Mouse (Mus musculus) limb, embryonic 14.5 days (tissue): ENCODE measurements around the gene Ybx3. TPM values are rescaled to one million over a fixed set of nuclear protein-coding genes. Genes with fewer than 3 reads are reported as not detected.
A peak's percentile ranks its signal among the peaks of the same experiment; 100 is the strongest.

Experiments
- ATAC-seq: fragments of 200-750 bp; cut with Nextera tagmentation; 2 replicates; pipeline ENCODE4 v1.8.0; 2017; ENCODE audit warnings: low read depth, moderate number of reproducible peaks, moderate TSS enrichment; ENCODE audit not compliant: low FRiP score
- DNase-seq: peaks from one replicate; pipeline ENCODE4 v3.0.0-alpha.2; 2015; ENCODE audit warnings: low spot score
- H3K27ac ChIP-seq: fragments of 300-500 bp; sonication (generic); replicated peaks from 2 replicates; pipeline ENCODE4 v1.5.1; 2014; ENCODE audit warnings: low read depth, mild to moderate bottlenecking, low read length, moderate library complexity, mixed read lengths
- H3K27me3 ChIP-seq: fragments of 300-500 bp; sonication (generic); 2 replicates; pipeline ENCODE4 v1.6.1; 2014; ENCODE audit warnings: low read length, mixed read lengths; ENCODE audit not compliant: control insufficient read depth, insufficient read depth
- H3K36me3 ChIP-seq: fragments of 300-500 bp; sonication (generic); 2 replicates; pipeline ENCODE4 v1.6.1; 2014; ENCODE audit warnings: mild to moderate bottlenecking, low read length, moderate library complexity, mixed read lengths; ENCODE audit not compliant: control insufficient read depth, insufficient read depth
- H3K4me1 ChIP-seq: fragments of 300-500 bp; sonication (generic); 2 replicates; pipeline ENCODE4 v1.6.1; 2014; ENCODE audit warnings: antibody characterized with exemption, low read length, mixed read lengths; ENCODE audit not compliant: control insufficient read depth, insufficient read depth
- H3K4me2 ChIP-seq: fragments of 300-500 bp; sonication (generic); replicated peaks from 2 replicates; pipeline ENCODE4 v1.6.1; 2014; ENCODE audit warnings: low read depth, mild to moderate bottlenecking, low read length, moderate library complexity; ENCODE audit not compliant: severe bottlenecking
- H3K4me3 ChIP-seq: fragments of 300-500 bp; sonication (generic); replicated peaks from 2 replicates; pipeline ENCODE4 v1.5.1; 2014; ENCODE audit warnings: low read length
- H3K9ac ChIP-seq: fragments of 300-500 bp; sonication (generic); 2 replicates; pipeline ENCODE4 v1.6.1; 2014; ENCODE audit warnings: mild to moderate bottlenecking, low read depth, low read length, moderate library complexity; ENCODE audit not compliant: severe bottlenecking
- H3K9me3 ChIP-seq: fragments of 300-500 bp; sonication (generic); 2 replicates; pipeline ENCODE4 v1.6.1; 2016; ENCODE audit warnings: low read length; ENCODE audit not compliant: control insufficient read depth
- POLR2A ChIP-seq: fragments of 200-500 bp; IDR thresholded peaks from 2 replicates; pipeline ENCODE4 v1.8.0; 2012; ENCODE audit warnings: inconsistent platforms, mild to moderate bottlenecking, moderate library complexity, borderline replicate concordance; ENCODE audit not compliant: insufficient read depth, insufficient read length; ENCODE audit errors: extremely low read depth
- WGBS: fragments of 180-500 bp; shearing (Covaris S2); extraction: QIAGEN DNeasy Blood & Tissue Kit; methylation state at CpG from one replicate; pipeline ENCODE4 v1.1.7; 2014; 5-methylcytosine and 5-hydroxymethylcytosine counted together
- polyA plus RNA-seq, 2 experiments: library from polyadenylated mRNA; depleted of rRNA in 1 of 2; stranded (reverse) in 1 of 2; unstranded in 1 of 2; fragments of >200 nt; fragmentation: Nextera tagmentation in 1 of 2; extraction: Ambion mirVana in 1 of 2; gene quantifications; 2 replicates each; pipeline versions ENCODE4 v1.2.1 to v1.2.3; 2012 to 2014

The Ybx3 gene
- polyA plus RNA-seq, 2 experiments = 77.9 to 219 TPM

DNA sequence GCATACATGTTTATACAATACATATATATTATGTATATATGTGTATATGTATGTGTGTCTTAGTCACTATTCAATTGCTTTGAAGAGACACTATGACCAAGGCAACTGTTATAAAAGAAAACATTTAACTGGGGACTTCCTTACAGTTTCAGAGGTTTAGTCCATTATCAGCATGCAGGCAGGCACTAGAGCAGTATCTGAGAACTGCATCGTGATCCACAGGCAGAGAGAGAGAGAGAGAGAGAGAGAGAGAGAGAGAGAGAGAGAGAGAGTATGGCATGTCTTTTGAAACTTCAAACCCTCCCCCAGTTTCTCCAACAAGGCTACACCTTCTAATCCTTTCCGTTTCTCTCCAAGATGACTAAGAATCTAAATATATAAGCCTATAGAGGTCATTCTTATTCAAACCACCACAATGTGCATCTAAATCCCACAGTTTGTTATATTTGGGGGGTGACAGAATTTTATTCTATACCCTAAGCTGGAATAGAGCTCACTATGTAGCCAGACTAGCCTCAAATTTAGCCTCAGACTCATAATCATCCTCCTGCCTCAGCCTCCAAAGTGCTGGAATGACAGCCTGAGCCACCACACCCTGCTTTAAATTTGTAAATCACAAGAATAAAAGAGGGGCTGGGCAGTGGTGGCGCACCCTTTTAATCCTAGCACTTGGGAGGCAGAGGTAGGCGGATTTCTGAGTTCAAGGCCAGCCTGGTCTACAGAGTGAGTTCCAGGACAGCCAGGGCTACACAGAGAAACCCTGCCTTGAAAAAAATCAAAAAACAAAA is 5.8 kb upstream of the Ybx3 start:
- Histone ChIP-seq H3K27me3 (no peaks in the 10 kb centered on the region), H3K36me3 (no peaks in the 10 kb centered on the region), H3K4me1 (no peaks in the 10 kb centered on the region), H3K4me3 (no peak overlapping the region), H3K9me3 (no peaks in the 10 kb centered on the region), H3K9ac (no peak overlapping the region), H3K4me2 (no peak overlapping the region), H3K27ac (no peak overlapping the region)
- WGBS = 72% methylated on average over 4 of the region's 4 CpGs
- ATAC-seq (no peak), DNase-seq (no peak)
- no peak for TF ChIP-seq POLR2A

GRCm38 (mm10) chr6:131387221-131388039 is 846 bp downstream of the Ybx3 start:
- Histone ChIP-seq H3K4me3 (peak overlapping the region; percentile 75), H3K4me2 (peak overlapping the region; percentile 71), H3K27ac (peak overlapping the region; percentile 81), H3K4me1 (peaks cover 15% of the 10 kb centered on the region), H3K9ac (peak overlapping the region; percentile 90), H3K36me3 (no peaks in the 10 kb centered on the region), H3K27me3 (no peaks in the 10 kb centered on the region), H3K9me3 (no peaks in the 10 kb centered on the region)
- ATAC-seq (peak; percentile 46), DNase-seq (peak; percentile 56)
- under 1% methylated on average over 42 of the region's 43 CpGs for WGBS
- TF ChIP-seq POLR2A = no peak

DNA sequence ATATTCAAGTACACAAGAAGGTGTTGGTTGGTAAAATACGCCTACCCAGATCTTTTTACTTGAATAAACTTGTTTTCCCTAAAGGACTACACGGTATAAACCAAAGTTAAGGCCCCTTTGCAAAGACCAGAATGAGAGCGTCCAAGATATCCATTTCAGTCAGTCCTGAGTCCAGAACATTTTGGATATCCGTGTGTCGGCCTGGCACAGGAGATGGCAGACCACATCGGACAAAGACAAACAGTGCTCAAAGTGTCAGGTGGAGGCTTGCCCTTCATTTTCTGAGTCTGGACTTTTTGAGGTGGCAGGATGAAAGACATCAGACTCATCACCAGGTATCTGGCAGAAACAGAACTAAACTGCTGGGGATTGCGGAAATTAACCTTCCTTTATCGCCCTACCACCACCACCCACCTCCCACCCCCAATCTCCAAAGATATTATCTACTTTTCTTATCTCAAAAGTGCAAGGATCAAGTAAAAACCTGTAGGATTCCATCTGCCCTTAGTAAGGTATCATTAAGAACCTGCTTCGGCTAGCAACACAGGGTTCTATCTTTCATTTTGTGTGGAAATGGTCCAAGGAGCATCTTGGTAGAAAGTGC is 1.8 kb downstream of the Ybx3 start:
- ATAC-seq = no peak
- peak overlapping the region; percentile 71 for H3K4me2 ChIP-seq
- H3K27me3 ChIP-seq = no peaks in the 10 kb centered on the region
- DNase-seq = no peak
- H3K27ac ChIP-seq = no peak overlapping the region
- peaks cover 20% of the 10 kb centered on the region for H3K4me1 ChIP-seq
- peak overlapping the region; percentile 75 for H3K4me3 ChIP-seq
- H3K9ac ChIP-seq = no peak overlapping the region
- H3K9me3 ChIP-seq = no peaks in the 10 kb centered on the region
- TF ChIP-seq POLR2A = no peak
- 54% methylated on average over 9 of the region's 9 CpGs for WGBS
- no peaks in the 10 kb centered on the region for H3K36me3 ChIP-seq

DNA sequence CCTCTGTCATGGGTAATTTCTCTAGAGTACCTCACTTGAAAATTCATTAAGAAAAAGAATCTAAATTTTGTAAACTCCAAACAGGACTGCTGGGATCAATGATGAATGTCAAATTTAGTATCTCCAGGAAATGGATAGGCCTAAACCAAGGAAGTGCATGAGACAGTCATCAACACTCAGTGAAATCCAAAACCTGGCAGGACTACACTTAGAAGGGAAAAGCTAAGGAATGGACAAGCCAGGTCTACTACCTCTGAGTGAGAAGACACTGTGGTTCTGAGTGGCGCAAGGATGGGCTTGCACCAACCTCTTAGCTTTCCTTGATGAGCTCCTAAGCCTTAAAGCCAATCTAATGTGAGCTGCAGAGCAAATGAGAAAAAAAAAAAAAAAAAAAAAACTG is 2.8 kb downstream of the Ybx3 start:
- Histone ChIP-seq H3K36me3 (peaks cover under 1% of the 10 kb centered on the region; the same call in 1 of the 2 replicates), H3K4me3 (no peak overlapping the region), H3K4me1 (peaks cover 20% of the 10 kb centered on the region), H3K27me3 (no peaks in the 10 kb centered on the region), H3K9me3 (no peaks in the 10 kb centered on the region), H3K4me2 (no peak overlapping the region), H3K27ac (no peak overlapping the region), H3K9ac (no peak overlapping the region)
- ATAC-seq (no peak), DNase-seq (no peak)
- no peak for TF ChIP-seq POLR2A
- WGBS = 93% methylated on average over 1 of the region's 1 CpGs

- ATAC-seq (peak; percentile 14; the same call in 1 of the 2 replicates), DNase-seq (no peak)
- H3K9me3 ChIP-seq = no peaks in the 10 kb centered on the region
- peaks cover 17% of the 10 kb centered on the region for H3K36me3 ChIP-seq
- H3K27ac ChIP-seq = no peak overlapping the region
- no peak overlapping the region for H3K9ac ChIP-seq
- peaks cover 20% of the 10 kb centered on the region for H3K4me1 ChIP-seq
- no peak overlapping the region for H3K4me2 ChIP-seq
- 37% methylated on average over 6 of the region's 6 CpGs for WGBS
- no peak for TF ChIP-seq POLR2A
- H3K4me3 ChIP-seq = no peak overlapping the region
- H3K27me3 ChIP-seq = no peaks in the 10 kb centered on the region
Observed at GRCm38 (mm10) chr6:131383713-131384330, 4.5 kb downstream of the Ybx3 start.
